17 mouse cellular contexts compared by ENCODE assay signal in genomic region chr15:62138701-62139100, GRCm38 (mm10).
DNase-seq lines count a peak whose midpoint lies in the region; ATAC-seq and TF ChIP-seq lines count a peak whose summit lies in the region.
"Had no signal": no experiment of that assay in that cellular context is flagged by ENCODE, and none has a peak within 500 bp of the region (broad histone marks: within the 10 kb centered on the region; RNA-seq: fewer than 3 reads in every experiment).

No protein-coding gene starts in this region.

- no peaks in the 10 kb centered on the region; the same call in 1 of the 2 replicates for H3K4me1 ChIP-seq in heart, postnatal 0 days (ENCODE audit: control insufficient read depth, insufficient read depth)
- H3K4me1 ChIP-seq in midbrain, embryonic 11.5 days (ENCODE audit: control insufficient read depth, insufficient read depth, low read length), result no peaks in the 10 kb centered on the region
- no peaks in the 10 kb centered on the region for H3K4me1 ChIP-seq in midbrain, embryonic 14.5 days (ENCODE audit: control insufficient read depth, insufficient read depth, low read length)
- H3K4me1 ChIP-seq in hindbrain, postnatal 0 days (ENCODE audit: insufficient read depth, low read length), result 0 out of 2 replicates have a peak, but pooled peaks cover 10% of the 10 kb centered on the region

- H3K27me3 ChIP-seq in heart, postnatal 0 days (ENCODE audit: control insufficient read depth, insufficient read depth, low read length), result no peaks in the 10 kb centered on the region
- H3K27me3 ChIP-seq in midbrain, embryonic 11.5 days (ENCODE audit: control insufficient read depth, insufficient read depth, low read length), result no peaks in the 10 kb centered on the region
- no peaks in the 10 kb centered on the region for H3K27me3 ChIP-seq in midbrain, embryonic 14.5 days (ENCODE audit: control insufficient read depth, insufficient read depth, low read length)
- H3K27me3 ChIP-seq in hindbrain, postnatal 0 days (ENCODE audit: insufficient read depth, low read length), result no peaks in the 10 kb centered on the region
- H3K27me3 ChIP-seq: forebrain, embryonic 15.5 days; intestine, embryonic 15.5 days; limb, embryonic 13.5 days had no signal

- WGBS in heart, postnatal 0 days, result 82% methylated on average over 6 of the region's 6 CpGs
- 94% methylated on average over 6 of the region's 6 CpGs for WGBS in midbrain, embryonic 11.5 days
- WGBS in midbrain, embryonic 14.5 days, result 88% methylated on average over 6 of the region's 6 CpGs
- 90% methylated on average over 6 of the region's 6 CpGs for WGBS in hindbrain, postnatal 0 days

- H3K4me3 ChIP-seq in heart, postnatal 0 days (ENCODE audit: low read depth, low read length), result no peak overlapping the region
- no peak overlapping the region for H3K4me3 ChIP-seq in midbrain, embryonic 11.5 days (ENCODE audit: low read depth, low read length)
- H3K4me3 ChIP-seq in midbrain, embryonic 14.5 days (replicated peaks; ENCODE audit: low read depth, low read length), result no peak overlapping the region
- H3K4me3 ChIP-seq in hindbrain, postnatal 0 days (ENCODE audit: low read length), result no peak overlapping the region
- H3K4me3 ChIP-seq: forebrain, embryonic 15.5 days; intestine, embryonic 15.5 days; limb, embryonic 13.5 days had no signal

- H3K9me3 ChIP-seq in heart, postnatal 0 days (replicated peaks; ENCODE audit: control insufficient read depth, low read length), result no peaks in the 10 kb centered on the region
- H3K9me3 ChIP-seq in midbrain, embryonic 11.5 days (ENCODE audit: control insufficient read depth, low read length), result no peaks in the 10 kb centered on the region
- no peaks in the 10 kb centered on the region for H3K9me3 ChIP-seq in midbrain, embryonic 14.5 days (ENCODE audit: control insufficient read depth, low read length)
- H3K9me3 ChIP-seq in hindbrain, postnatal 0 days (ENCODE audit: low read length), result no peaks in the 10 kb centered on the region
- H3K9me3 ChIP-seq: forebrain, embryonic 15.5 days; intestine, embryonic 15.5 days; limb, embryonic 13.5 days had no signal

- H3K36me3 ChIP-seq in heart, postnatal 0 days (replicated peaks; ENCODE audit: control insufficient read depth, insufficient read depth, low read length), result no peaks in the 10 kb centered on the region
- H3K36me3 ChIP-seq in midbrain, embryonic 11.5 days (ENCODE audit: control insufficient read depth, insufficient read depth, low read length), result no peaks in the 10 kb centered on the region
- no peaks in the 10 kb centered on the region for H3K36me3 ChIP-seq in midbrain, embryonic 14.5 days (ENCODE audit: control insufficient read depth, insufficient read depth, low read length)
- H3K36me3 ChIP-seq in hindbrain, postnatal 0 days (ENCODE audit: insufficient read depth, low read length), result no peaks in the 10 kb centered on the region
- H3K36me3 ChIP-seq: forebrain, embryonic 15.5 days; intestine, embryonic 15.5 days; limb, embryonic 13.5 days had no signal

- peak overlapping the region; percentile 40 for H3K27ac ChIP-seq in heart, postnatal 0 days (ENCODE audit: low read depth)
- no peak overlapping the region for H3K27ac ChIP-seq in midbrain, embryonic 11.5 days (ENCODE audit: low read depth, low read length)
- no peak overlapping the region for H3K27ac ChIP-seq in midbrain, embryonic 14.5 days (replicated peaks; ENCODE audit: low read depth, low read length)
- no peak overlapping the region for H3K27ac ChIP-seq in hindbrain, postnatal 0 days
- H3K27ac ChIP-seq: forebrain, embryonic 15.5 days; intestine, embryonic 15.5 days; limb, embryonic 13.5 days had no signal

- ATAC-seq in heart, postnatal 0 days (ENCODE audit: insufficient read depth, low read depth), result no peak
- ATAC-seq in midbrain, embryonic 11.5 days (ENCODE audit: low FRiP score), result no peak
- no peak for ATAC-seq in midbrain, embryonic 14.5 days (ENCODE audit: low FRiP score, low TSS enrichment)
- no peak for ATAC-seq in hindbrain, postnatal 0 days
- no peak for ATAC-seq in cerebellum, adult (ENCODE audit: insufficient number of reproducible peaks, low FRiP score, low TSS enrichment)
- ATAC-seq: forebrain, embryonic 15.5 days; intestine, embryonic 15.5 days; midbrain, embryonic 16.5 days had no signal

- intact Hi-C loops in heart, postnatal 36 days (cut with DNase I), result loop anchor here (5.0 kb wide), 1 partner anchor 86 kb away; no protein-coding TSS in a partner anchor

- H3K9ac ChIP-seq in heart, postnatal 0 days (replicated peaks; ENCODE audit: low read depth, low read length), result no peak overlapping the region
- H3K9ac ChIP-seq in midbrain, embryonic 11.5 days (ENCODE audit: low read length), result no peak overlapping the region
- H3K9ac ChIP-seq in midbrain, embryonic 14.5 days (replicated peaks; ENCODE audit: low read length), result no peak overlapping the region
- no peak overlapping the region for H3K9ac ChIP-seq in hindbrain, postnatal 0 days (replicated peaks; ENCODE audit: low read length)
- H3K9ac ChIP-seq: forebrain, embryonic 15.5 days; intestine, embryonic 15.5 days; limb, embryonic 13.5 days had no signal

- no peak for TF ChIP-seq CTCF in heart, postnatal 0 days (IDR thresholded peaks at IDR 0.05; ENCODE audit: low read depth)
- TF ChIP-seq CTCF in hindbrain, postnatal 0 days (IDR thresholded peaks at IDR 0.05; ENCODE audit: low read depth), result no peak

- H3K4me2 ChIP-seq in heart, postnatal 0 days (ENCODE audit: low read depth, low read length), result no peak overlapping the region
- H3K4me2 ChIP-seq in midbrain, embryonic 11.5 days, result no peak overlapping the region
- no peak overlapping the region for H3K4me2 ChIP-seq in midbrain, embryonic 14.5 days (ENCODE audit: low read length)
- no peak overlapping the region for H3K4me2 ChIP-seq in hindbrain, postnatal 0 days (ENCODE audit: low read depth, low read length)
- H3K4me2 ChIP-seq: forebrain, embryonic 15.5 days; intestine, embryonic 15.5 days; limb, embryonic 13.5 days had no signal

- no peak for DNase-seq in heart, postnatal 0 days (ENCODE audit: low spot score)
- no peak for DNase-seq in heart, postnatal 36 days
- peak; percentile 65 for DNase-seq in midbrain, embryonic 11.5 days (ENCODE audit: low spot score, missing footprints)
- DNase-seq in midbrain, embryonic 14.5 days, result no peak
- peak; percentile 34 for DNase-seq in induced T-regulatory cell, adult 2 months (ENCODE audit: low read depth)
- DNase-seq in hindbrain, postnatal 0 days (ENCODE audit: low spot score), result no peak
- DNase-seq: cerebellum, adult 11 months; cerebellum, postnatal 14 days; embryo, embryonic 11 days; layer of hippocampus, adult 9-11 months; lung, adult 2 months; right cerebral cortex, adult 18-20 months had no signal

- TF ChIP-seq EP300 in heart, postnatal 0 days (IDR thresholded peaks at IDR 0.05; ENCODE audit: low read depth), result no peak

Comparison
In these comparisons a context has a peak if more than half of its experiments do, and no peak if none do; other contexts are left out.
1. DNase-seq: peak in midbrain, embryonic 11.5 days (single experiment) and induced T-regulatory cell, adult 2 months (single experiment); none in heart, postnatal 0 days (single experiment), heart, postnatal 36 days (0 of 2), midbrain, embryonic 14.5 days (single experiment) and hindbrain, postnatal 0 days (single experiment).